Mouse (Mus musculus) lung, embryonic 15.5 days (tissue): ENCODE measurements around the gene Llgl2. TPM values are rescaled to one million over a fixed set of nuclear protein-coding genes. Genes with fewer than 3 reads are reported as not detected.

Experiments used
- ATAC-seq: fragments of 200-750 bp; cut with Nextera tagmentation; 2 replicates; pipeline ENCODE4 v1.8.0; 2017; ENCODE audit warnings: moderate number of reproducible peaks, borderline replicate concordance; ENCODE audit not compliant: low FRiP score, low TSS enrichment; ENCODE audit errors: extremely low read depth
- H3K27ac ChIP-seq: fragments of 300-500 bp; sonication (generic); 2 replicates; pipeline ENCODE4 v1.5.1; 2015; ENCODE audit warnings: moderate library complexity, mild to moderate bottlenecking, inconsistent platforms
- H3K27me3 ChIP-seq: fragments of 300-500 bp; sonication (generic); 2 replicates; pipeline ENCODE4 v1.6.1; 2015; ENCODE audit warnings: inconsistent platforms
- H3K36me3 ChIP-seq: fragments of 300-500 bp; sonication (generic); 2 replicates; pipeline ENCODE4 v1.6.1; 2015; ENCODE audit warnings: inconsistent platforms
- H3K4me1 ChIP-seq: fragments of 300-500 bp; sonication (generic); 2 replicates; pipeline ENCODE4 v1.6.1; 2015; ENCODE audit warnings: inconsistent platforms
- H3K4me2 ChIP-seq: fragments of 300-500 bp; sonication (generic); 2 replicates; pipeline ENCODE4 v1.6.1; 2015; ENCODE audit warnings: inconsistent platforms, mild to moderate bottlenecking, moderate library complexity
- H3K4me3 ChIP-seq: fragments of 300-500 bp; sonication (generic); 2 replicates; pipeline ENCODE4 v1.5.1; 2015; ENCODE audit warnings: mild to moderate bottlenecking, inconsistent platforms
- H3K9ac ChIP-seq: fragments of 300-500 bp; sonication (generic); 2 replicates; pipeline ENCODE4 v1.6.1; 2015; ENCODE audit warnings: inconsistent platforms
- H3K9me3 ChIP-seq: fragments of 300-500 bp; sonication (generic); 2 replicates; pipeline ENCODE4 v1.6.1; 2016; ENCODE audit warnings: inconsistent platforms
- WGBS: fragments of 180-500 bp; shearing (Covaris S2); methylation state at CpG from one replicate; pipeline ENCODE4 v1.1.7; 2015; 5-methylcytosine and 5-hydroxymethylcytosine counted together
- polyA plus RNA-seq: library from polyadenylated mRNA; unstranded; fragments of >200 nt; fragmentation: Nextera tagmentation; extraction: Ambion mirVana; gene quantifications from 2 replicates; pipeline ENCODE4 v1.2.1, GENCODE M21; 2015

Llgl2 gene
- polyA plus RNA-seq, 1 experiment from 2014 or later, result 40.1 TPM

DNA sequence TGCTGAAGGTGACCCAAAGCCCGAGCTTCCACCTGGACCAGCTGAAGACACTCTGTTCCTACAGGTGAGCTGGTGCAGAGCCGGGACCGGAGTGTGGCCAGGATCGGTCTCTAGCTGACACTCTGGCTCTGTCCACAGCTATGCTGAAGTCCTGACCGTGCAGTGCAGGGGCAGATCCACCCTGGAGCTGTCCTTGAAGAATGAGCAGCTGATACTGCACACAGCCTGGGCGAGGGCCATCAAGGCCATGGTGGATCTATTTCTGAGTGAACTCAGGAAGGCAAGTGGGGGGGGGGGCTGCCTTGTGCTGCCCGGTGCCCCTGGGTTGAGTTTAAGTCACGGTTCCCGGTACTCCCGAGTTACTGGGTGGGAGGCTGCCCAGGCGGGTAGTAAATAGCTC, 62.6 kb downstream of the Llgl2 start:
- no peak overlapping the region for H3K9ac ChIP-seq
- H3K27ac ChIP-seq, result no peak overlapping the region
- no peaks in the 10 kb centered on the region for H3K36me3 ChIP-seq
- H3K4me2 ChIP-seq, result no peak overlapping the region
- H3K27me3 ChIP-seq, result peaks cover 13% of the 10 kb centered on the region; the same call in 1 of the 2 replicates
- no peak for ATAC-seq
- no peaks in the 10 kb centered on the region for H3K4me1 ChIP-seq
- H3K4me3 ChIP-seq, result no peak overlapping the region
- WGBS, result 84% methylated on average over 11 of the region's 11 CpGs
- no peaks in the 10 kb centered on the region for H3K9me3 ChIP-seq

DNA sequence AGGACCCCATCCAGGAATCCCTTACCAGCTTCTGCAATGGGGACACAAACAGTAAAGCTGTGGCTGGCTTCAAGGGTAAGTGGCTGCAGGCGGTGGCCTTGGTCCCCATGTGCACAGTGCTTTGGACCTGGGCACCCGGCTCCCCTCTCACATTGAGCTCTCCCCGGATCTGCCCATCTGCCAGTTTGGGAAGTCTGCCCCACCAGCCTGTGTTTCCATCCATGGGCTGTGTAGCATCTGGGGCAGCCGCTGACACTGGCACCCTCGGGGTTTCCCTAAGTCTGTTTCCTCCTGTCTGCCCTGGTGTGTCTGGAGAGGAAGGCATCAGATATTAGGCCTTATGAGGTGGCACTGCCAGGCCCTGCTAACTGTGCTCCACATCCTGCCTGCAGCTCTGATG, 64.2 kb downstream of the Llgl2 start:
- Histone ChIP-seq H3K9ac (no peak overlapping the region), H3K27ac (no peak overlapping the region), H3K4me1 (no peaks in the 10 kb centered on the region), H3K36me3 (no peaks in the 10 kb centered on the region), H3K27me3 (peaks cover 8% of the 10 kb centered on the region; the same call in 1 of the 2 replicates), H3K9me3 (no peaks in the 10 kb centered on the region), H3K4me3 (no peak overlapping the region), H3K4me2 (no peak overlapping the region)
- ATAC-seq, result no peak
- WGBS, result 86% methylated on average over 5 of the region's 5 CpGs

DNA sequence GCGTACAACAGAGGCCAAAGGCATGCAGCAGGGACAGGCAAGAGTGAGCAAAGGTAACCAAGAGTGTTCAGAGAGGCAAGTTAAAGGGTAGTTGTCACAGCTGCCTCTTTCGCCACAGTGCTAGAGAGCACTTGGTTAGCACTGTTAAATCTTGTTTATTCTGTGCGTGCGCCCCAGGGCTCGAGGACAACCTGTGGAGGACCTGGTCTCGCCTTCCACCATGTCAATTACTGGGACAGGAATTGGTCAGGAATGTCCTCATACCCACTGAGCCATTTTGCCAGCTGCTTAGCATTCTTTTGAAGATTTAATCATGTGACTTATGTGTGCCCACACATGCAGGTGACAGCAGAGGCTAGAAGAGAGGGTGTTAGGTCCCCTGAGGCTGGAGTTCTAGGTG, 65.3 kb downstream of the Llgl2 start:
- Histone ChIP-seq H3K27me3 (peaks cover 2% of the 10 kb centered on the region; the same call in 1 of the 2 replicates), H3K27ac (no peak overlapping the region; the same call in 1 of the 2 replicates), H3K9me3 (no peaks in the 10 kb centered on the region), H3K9ac (no peak overlapping the region), H3K36me3 (no peaks in the 10 kb centered on the region), H3K4me2 (no peak overlapping the region), H3K4me3 (no peak overlapping the region), H3K4me1 (no peaks in the 10 kb centered on the region)
- WGBS, result 45% methylated on average over 6 of the region's 6 CpGs
- no peak for ATAC-seq

DNA sequence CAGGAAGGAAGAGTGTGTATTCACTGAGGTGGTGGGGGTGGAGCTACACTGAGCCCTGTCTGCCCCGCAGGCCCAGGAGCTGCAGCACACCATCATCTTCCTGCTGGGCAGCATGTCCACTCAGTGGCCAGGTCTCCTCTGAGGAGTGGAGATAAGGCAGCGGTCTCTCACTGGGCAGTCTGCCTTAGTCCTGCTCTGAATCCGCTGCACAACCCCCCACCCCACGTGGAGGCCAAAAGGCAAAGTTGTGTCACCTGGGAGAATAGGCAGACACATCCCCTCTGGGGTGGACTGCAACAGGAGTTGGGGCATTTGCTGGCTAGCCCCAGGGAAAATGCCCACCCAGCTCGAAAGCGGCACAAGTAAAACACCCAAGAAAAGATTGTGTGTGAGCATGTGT, 68.4 kb downstream of the Llgl2 start:
- Histone ChIP-seq H3K4me2 (no peak overlapping the region), H3K4me3 (no peak overlapping the region)
- 63% methylated on average over 6 of the region's 6 CpGs for WGBS

DNA sequence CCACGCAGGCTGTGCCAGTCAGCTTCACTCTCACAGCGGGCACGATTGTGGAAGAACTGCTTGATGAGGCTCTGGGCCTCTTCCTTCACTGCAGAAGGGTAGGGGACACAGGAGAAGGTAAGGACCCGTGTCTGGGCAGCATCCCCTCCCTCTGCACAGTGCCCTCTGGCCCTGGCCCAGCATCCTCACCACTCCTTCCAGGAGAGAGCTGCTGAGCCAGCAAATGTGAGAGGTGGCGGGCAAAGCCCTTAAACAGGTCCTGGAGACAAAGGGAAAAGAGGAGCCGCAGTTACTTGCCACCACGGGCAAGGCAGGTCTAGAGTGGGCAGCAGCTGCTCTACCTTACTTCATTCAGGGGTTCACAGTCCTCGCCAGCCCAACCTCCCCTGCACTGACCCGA, 69.2 kb downstream of the Llgl2 start:
- Histone ChIP-seq H3K4me2 (no peak overlapping the region), H3K4me3 (no peak overlapping the region), H3K27ac (no peak overlapping the region), H3K27me3 (no peaks in the 10 kb centered on the region), H3K9me3 (no peaks in the 10 kb centered on the region), H3K36me3 (peaks cover 8% of the 10 kb centered on the region; the same call in 1 of the 2 replicates), H3K9ac (no peak overlapping the region), H3K4me1 (no peaks in the 10 kb centered on the region)
- WGBS, result 91% methylated on average over 9 of the region's 9 CpGs
- no peak for ATAC-seq

More for the DNA sequence above, 68.4 kb downstream of the Llgl2 start:
- no peak for ATAC-seq
- Histone ChIP-seq H3K36me3 (peaks cover 8% of the 10 kb centered on the region; the same call in 1 of the 2 replicates), H3K27ac (no peak overlapping the region), H3K9ac (no peak overlapping the region), H3K9me3 (no peaks in the 10 kb centered on the region), H3K4me1 (no peaks in the 10 kb centered on the region), H3K27me3 (no peaks in the 10 kb centered on the region)

DNA sequence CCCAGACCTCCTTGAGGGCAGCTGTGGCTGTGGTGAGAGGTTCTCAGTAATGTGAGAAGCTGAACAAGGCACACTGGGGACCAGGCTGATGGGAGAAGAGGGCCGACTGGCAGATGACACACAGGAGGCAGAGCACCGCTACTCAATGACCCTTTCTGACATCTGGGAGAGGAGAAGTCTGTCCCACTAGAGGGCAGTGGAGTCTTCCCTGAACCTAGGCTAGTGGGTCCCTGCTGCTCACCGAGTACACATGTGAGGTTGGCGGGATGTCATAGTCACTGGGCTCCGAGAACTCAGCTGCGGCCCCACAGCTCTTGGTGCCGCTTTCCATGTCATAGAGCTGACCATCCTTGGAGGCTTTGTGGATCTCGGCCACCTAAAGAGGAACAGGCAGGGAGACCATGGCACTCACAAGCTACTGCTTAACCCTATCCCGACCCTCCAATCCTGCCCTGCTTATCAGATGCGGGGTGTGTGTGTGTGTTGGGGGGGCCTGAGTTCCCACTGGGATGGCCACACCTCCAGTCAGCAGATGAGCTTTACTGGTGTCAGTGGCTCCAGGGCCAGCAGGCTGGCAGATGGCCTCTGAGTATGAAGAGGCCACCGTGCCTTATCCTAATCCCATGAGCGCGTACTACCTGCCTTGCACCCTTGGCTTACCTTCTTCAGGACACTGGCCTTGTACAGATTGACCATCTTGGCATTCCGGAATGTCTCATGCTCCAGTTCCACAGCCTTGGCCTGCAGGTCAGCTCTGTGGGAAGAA, 71.1 kb downstream of the Llgl2 start:
- no peak overlapping the region for H3K4me2 ChIP-seq
- WGBS, result 62% methylated on average over 14 of the region's 14 CpGs

DNA sequence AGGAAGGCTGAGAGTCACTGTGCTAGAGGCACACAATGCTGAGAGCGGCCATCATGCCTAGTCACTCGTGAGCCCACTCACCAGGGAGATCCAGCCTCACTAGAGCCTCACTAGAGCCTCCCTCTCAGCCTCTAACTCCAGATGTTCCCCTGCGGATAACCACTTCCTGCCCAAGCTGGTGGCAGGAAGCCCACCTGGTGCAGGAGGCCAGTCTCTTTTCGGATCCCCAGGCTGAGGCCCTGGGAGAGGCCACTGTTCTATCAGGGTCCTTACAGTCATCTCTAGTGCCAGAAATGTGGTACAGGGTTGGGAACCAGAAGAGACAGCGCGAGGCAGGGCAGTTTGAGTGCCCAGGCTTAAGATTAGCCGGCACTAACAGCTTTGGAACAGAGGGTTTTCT, 74.6 kb downstream of the Llgl2 start:
- ATAC-seq, result no peak
- Histone ChIP-seq H3K27ac (no peak overlapping the region), H3K4me1 (peaks cover 47% of the 10 kb centered on the region), H3K27me3 (no peaks in the 10 kb centered on the region), H3K36me3 (peaks cover 8% of the 10 kb centered on the region; the same call in 1 of the 2 replicates), H3K4me3 (no peak overlapping the region), H3K9me3 (no peaks in the 10 kb centered on the region), H3K9ac (no peak overlapping the region), H3K4me2 (no peak overlapping the region)
- 68% methylated on average over 7 of the region's 7 CpGs for WGBS

More for the DNA sequence above, 71.1 kb downstream of the Llgl2 start:
- Histone ChIP-seq H3K9ac (no peak overlapping the region), H3K36me3 (peaks cover 8% of the 10 kb centered on the region; the same call in 1 of the 2 replicates), H3K4me1 (peaks cover 13% of the 10 kb centered on the region), H3K4me3 (no peak overlapping the region), H3K27me3 (no peaks in the 10 kb centered on the region), H3K27ac (no peak overlapping the region), H3K9me3 (no peaks in the 10 kb centered on the region)
- ATAC-seq, result no peak

DNA sequence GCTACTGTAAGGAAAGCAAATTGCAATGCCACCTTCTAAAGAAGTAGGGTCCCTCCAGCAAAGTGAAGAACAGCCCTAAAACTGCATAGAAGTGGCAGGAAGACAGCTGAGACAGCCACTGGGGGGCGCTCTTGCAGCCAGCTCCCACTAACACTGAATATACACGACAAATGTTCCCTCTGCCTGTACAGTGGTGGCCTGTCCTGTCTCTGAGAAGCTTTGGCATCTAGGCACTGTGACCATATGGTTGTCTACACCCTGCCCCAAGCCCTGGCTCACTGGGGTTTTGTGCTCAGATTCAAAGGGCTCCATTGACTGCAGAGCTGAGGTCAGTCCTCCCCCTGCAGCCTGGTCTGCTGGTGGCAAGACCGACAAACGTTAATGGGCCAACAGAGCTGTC, 75.0 kb downstream of the Llgl2 start:
- no peak overlapping the region for H3K4me2 ChIP-seq
- no peaks in the 10 kb centered on the region for H3K9me3 ChIP-seq
- no peaks in the 10 kb centered on the region for H3K27me3 ChIP-seq
- 18% methylated on average over 4 of the region's 4 CpGs for WGBS
- no peak overlapping the region for H3K27ac ChIP-seq
- H3K4me1 ChIP-seq, result peaks cover 51% of the 10 kb centered on the region
- ATAC-seq, result no peak
- H3K9ac ChIP-seq, result no peak overlapping the region
- peaks cover 8% of the 10 kb centered on the region; the same call in 1 of the 2 replicates for H3K36me3 ChIP-seq
- no peak overlapping the region for H3K4me3 ChIP-seq

DNA sequence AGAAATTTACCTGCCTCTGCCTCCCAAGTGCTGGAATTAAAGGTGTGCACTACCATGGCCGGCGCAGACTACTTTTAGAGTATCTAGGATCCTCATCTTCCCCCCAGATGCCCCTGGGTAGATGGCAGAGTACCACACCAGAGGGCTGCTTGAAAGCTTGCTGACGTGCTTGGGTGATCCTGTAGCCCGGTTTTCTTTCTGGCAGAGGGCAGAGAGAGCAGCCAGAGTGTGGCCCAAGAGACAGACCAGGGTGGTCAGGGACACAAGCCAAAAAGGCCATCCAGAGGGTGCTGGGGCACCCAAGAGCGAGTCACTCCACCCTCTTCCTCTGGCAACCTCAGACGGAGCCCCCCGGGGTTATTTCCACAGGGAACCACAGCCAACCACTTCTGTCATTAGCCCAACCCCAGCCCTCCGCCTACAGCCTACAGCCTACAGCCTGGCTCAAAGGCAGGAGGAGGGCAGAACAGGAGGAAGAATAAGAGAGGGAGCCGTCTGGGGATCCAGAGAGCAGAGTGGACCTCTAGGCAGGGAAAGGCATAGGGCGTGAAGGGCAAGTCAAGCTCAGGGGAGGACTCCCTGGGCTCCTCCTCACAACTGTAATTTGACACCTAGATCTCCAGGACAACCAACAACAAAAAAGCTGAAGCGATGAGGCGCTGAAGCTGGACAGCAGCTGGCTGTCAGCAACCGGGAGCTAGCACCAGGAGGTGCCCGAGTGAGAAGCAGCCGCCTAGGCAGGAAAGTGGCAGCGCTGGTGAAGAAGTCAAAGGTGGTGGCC, 75.8 kb downstream of the Llgl2 start, which contains the start of gene Smim5:
TSS of gene Smim5 (plus strand) at position 481 of the 781 bp plus-strand sequence.
- peaks cover 59% of the 10 kb centered on the region for H3K4me1 ChIP-seq
- no peaks in the 10 kb centered on the region for H3K27me3 ChIP-seq
- peak within 1 kb of the TSS; percentile 73 for H3K27ac ChIP-seq
- H3K9ac ChIP-seq, result no peak within 1 kb of the TSS
- ATAC-seq, result peak; percentile 68
- H3K9me3 ChIP-seq, result no peaks in the 10 kb centered on the region
- peak within 1 kb of the TSS; percentile 25 for H3K4me2 ChIP-seq
- 26% methylated on average over 16 of the region's 16 CpGs for WGBS
- H3K4me3 ChIP-seq, result no peak within 1 kb of the TSS
- peaks cover 8% of the 10 kb centered on the region; the same call in 1 of the 2 replicates for H3K36me3 ChIP-seq

DNA sequence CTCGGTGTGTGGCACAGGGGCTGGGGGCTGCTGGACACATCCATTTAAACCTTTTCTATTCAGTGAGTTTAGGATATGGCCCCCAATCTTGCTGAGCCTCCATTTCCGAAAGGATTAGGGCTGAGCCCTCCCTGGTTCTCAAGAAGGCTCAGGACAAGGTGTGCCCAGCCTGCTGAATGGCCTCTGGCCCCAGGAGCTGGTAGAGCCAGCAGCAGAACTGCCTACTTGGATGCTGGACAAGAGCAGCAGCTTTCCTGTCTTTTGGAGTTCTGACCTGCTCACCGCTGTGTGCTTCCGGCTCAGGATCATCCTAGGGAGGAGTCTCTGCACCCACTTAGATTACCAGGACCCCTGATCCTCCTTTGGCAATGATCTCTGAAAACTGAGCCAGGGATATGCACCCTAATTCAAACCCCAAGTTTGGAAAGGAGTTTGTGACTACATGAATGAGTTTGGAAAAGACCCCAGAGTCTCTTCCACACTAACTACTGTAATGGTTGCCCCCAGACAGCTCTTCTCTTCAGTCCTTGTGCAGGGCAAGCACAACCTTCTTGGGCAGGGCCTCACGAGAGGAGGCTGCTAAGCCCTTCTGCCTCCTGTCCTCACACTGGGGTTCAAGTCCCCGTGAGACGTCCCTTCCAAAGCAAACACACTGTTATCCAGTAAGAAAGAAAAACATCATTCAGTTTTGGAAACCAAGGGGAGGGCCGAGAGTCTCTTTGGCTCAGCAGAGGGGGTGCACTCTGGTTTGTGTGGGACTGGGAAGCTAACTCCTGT, 76.9 kb downstream of the Llgl2 start:
- Histone ChIP-seq H3K4me1 (peaks cover 70% of the 10 kb centered on the region), H3K4me3 (no peak overlapping the region), H3K36me3 (0 out of 2 replicates have a peak, but pooled peaks cover under 1% of the 10 kb centered on the region), H3K4me2 (peak overlapping the region; percentile 25; the same call in 1 of the 2 replicates), H3K27ac (0 out of 2 replicates have a peak overlapping the region, but pooled peaks have one; percentile 70), H3K27me3 (no peaks in the 10 kb centered on the region), H3K9me3 (no peaks in the 10 kb centered on the region), H3K9ac (no peak overlapping the region)
- ATAC-seq, result no peak
- 68% methylated on average over 8 of the region's 8 CpGs for WGBS

DNA sequence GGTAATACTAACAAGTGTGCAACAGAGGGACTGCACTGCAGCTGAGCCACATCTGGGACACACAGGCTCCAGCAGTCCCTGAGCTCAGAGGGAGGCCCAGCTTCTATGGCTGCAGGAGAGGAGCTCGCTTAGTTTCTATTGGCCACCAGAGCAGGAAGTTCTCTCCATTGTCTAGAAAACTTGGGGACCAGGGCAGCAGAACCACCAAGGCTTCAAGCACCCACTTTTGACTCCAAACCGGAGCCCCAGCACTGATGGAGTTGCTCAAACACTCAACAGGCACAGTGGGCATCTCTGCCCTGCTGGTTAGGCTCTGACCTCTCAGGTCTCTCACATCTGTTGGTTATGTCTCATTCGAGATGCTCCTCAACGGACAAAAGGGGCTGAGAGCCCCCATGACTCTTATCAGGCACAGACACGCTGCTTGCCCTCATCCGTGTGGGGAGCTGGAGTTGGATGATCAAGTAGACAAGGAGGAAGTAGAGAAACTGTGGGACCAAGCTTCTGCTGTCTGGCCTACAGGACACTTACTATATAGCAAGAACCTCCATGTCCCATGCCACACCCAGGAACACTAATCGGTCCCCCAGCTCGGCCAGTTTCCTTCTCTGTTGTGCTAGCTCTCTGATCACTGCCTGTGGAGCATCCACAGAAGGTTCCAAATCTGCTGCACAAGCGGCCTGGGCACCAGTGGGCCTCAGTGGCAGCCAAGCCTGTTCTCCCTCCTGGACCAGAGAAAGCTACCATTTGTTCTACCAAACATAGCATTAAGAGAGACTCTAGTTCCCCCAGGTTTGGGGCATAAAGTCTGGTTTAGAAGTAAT, 77.7 kb downstream of the Llgl2 start:
- 82% methylated on average over 9 of the region's 9 CpGs for WGBS
- no peaks in the 10 kb centered on the region for H3K36me3 ChIP-seq
- ATAC-seq, result no peak
- peaks cover 76% of the 10 kb centered on the region for H3K4me1 ChIP-seq
- no peaks in the 10 kb centered on the region for H3K27me3 ChIP-seq
- no peak overlapping the region for H3K4me3 ChIP-seq
- peak overlapping the region; percentile 70; the same call in 1 of the 2 replicates for H3K27ac ChIP-seq
- H3K9me3 ChIP-seq, result no peaks in the 10 kb centered on the region
- H3K9ac ChIP-seq, result no peak overlapping the region
- H3K4me2 ChIP-seq, result no peak overlapping the region
